Mouse (Mus musculus) ZHBTc4 (cell line): Measurements from ENCODE around the gene Tmco2.
"Not testable (repeated sequence)": the region's sequence is repeated elsewhere in the genome, so short reads cannot be mapped to it uniquely, and the experiment has no call there.

Experiments
- DNase-seq: peaks from one replicate; pipeline ENCODE4 v3.0.0-alpha.2; 2011; ENCODE audit warnings: low read depth, low spot score

The Tmco2 gene

DNA sequence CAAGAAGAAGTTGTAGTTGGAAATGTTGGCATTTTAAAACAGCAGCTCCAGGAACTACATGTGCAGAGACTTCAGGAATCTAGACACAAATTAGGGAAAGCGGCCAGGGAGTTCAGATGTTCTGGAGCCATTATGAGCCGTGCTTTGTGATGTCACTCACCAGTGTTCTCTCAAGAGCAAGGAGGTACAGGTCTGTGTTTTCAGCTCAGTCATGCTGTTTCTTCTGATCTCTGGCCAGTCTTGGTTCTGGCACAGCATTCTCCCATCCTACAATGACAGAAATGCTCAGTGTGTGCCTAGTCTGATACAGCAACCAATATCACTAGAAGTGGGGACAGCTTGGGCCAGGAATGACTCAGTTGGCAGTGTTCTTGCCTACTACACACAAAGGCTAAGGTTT, at the start of gene Tmco2:
Tmco2 (minus strand) TSS at position 101 of the 400 bp plus-strand sequence.
- no peak for DNase-seq

GRCm38 (mm10) chr4:121103304-121103703, 5.7 kb downstream of the Tmco2 start:
- DNase-seq = no peak

DNA sequence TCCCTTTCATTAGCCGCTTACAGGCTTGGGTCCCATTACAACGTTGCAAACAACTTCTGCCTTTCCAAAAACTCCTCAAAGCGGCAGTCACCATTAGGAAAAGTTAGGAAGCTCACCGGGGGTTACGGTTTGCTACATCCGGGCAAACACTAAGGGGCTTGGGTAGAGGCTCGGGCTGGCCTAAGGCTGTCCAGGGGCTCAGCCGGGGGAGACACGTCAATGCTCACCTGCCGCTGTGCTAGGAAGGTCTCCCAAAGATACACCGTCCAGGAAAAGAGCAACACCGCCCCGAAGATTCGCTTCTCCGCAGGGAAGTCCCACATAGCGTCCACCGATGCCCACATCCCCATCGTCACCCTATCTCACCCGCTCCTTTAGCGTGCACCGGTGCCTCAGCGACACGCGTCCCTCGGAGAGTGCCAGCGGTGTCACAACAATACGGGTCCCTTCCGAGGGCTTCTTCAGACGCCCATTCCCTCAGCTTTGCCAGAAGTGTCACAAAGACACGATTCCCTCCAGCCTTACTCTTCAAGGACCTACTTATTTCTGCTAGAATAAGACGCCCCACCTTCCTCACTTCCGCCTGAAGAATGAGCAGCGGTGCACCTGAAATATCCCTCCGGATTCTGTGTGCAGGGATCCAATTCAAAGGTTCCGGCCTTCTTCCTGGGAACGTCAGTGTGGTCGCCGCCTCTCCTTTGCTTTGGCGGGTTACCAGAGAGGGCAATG, 11.2 kb downstream of the Tmco2 start, which contains the start of gene Zmpste24:
Zmpste24 (minus strand) TSS at position 592 of the 729 bp plus-strand sequence.
- DNase-seq = peak; percentile 95

DNA sequence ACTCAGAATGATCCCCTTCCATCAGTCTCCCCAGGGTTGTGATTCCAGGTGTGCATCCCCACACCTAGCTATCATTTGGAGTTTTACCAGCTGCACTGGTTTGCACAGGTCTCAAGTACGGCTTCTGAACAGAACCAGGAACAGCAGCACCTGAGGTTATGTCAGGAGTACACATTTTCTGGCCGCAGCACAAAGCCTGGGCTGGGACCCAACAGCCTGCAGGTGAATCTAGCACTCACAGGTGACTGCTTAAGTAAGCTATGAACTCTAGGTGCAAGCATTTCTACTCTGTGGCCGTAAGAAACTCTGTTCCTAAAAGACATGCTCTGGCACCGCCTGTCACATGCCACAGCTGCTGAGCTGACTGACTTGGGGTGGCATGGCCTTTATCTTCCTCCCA, 18.8 kb downstream of the Tmco2 start:
- no peak for DNase-seq

GRCm38 (mm10) chr4:121088696-121089095, 20.3 kb downstream of the Tmco2 start:
- no peak for DNase-seq

GRCm38 (mm10) chr4:121084506-121084905, 24.5 kb downstream of the Tmco2 start:
- DNase-seq = no peak

DNA sequence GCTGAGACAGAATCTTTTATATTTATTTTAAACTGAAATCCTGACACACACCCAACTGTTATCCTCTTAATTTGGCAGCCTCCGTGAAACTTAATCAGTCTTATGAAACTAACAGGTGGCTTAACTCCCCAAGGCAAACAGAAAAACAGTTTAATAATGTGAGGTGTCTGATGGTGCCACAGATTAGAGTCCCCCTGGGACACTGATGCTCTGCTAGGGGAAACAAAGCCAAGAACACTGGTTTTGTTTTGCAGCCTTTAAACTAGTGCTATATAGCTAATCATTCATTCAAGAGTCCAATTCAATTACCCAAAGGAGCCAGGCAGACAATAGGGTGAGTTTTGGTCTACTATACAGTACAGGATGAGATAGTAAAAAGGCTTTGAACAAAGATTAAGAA, 28.6 kb downstream of the Tmco2 start:
- no peak for DNase-seq

GRCm38 (mm10) chr4:121077915-121078646, 30.9 kb downstream of the Tmco2 start:
- no peak for DNase-seq

DNA sequence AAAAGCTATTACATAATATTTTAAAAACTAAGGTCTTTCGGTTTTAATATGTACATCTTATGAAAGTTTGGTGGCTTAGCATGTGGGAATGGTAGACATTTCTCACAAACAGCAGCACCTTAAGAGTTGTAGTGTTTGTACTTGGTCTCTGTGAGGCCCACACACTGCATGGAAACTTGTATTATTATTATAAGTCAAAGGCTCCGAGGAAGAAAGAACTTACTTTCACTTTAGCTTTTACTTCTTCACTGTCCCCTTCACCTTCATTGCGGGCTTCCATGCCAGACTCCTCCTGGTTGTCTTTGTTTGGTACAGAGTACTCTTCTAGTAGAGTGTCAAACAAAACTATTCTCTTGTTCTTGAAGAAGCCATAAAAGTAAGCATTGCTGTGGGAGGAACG, 34.8 kb downstream of the Tmco2 start:
- DNase-seq = no peak

GRCm38 (mm10) chr4:121065336-121065735, 43.7 kb downstream of the Tmco2 start:
- DNase-seq = no peak

DNA sequence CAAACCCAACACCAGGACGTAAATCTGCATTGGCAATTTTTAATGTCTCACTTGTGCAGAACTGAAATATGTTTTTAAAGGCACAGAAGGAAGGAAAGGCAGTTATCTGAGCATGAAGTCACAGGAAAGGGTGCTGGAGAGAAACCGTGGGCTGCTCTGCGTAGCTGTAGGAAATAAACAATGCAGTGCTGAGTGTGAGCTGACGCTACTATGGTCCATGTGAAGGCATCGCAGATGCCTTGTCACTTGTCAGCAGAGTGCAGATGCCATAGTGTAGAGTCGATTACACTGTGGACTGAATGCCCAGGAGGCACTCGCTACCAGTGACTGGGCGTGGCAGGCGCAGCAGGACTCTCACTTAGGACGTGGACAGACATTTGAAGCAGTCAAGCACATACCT, 49.8 kb downstream of the Tmco2 start:
- not testable (repeated sequence) for DNase-seq

DNA sequence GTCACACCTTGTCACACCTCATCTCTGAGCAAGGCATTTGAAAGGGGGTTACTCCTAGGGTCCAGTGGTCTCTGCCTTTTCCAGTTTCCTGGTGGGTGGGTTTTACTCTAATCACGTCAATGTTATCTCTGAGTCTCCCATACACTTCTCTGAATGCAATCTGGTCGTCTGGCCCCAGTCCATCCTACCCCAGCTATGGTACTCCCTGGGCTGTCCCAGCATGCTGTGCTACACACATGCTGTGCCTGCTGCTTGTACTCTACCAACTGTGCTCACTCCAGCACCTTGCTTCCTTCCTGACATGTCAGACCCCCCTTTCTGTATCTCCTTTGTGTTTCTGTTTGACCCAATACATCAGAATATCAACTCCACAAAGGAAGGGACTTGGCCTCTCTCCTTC, 52.0 kb downstream of the Tmco2 start:
- DNase-seq = no peak

DNA sequence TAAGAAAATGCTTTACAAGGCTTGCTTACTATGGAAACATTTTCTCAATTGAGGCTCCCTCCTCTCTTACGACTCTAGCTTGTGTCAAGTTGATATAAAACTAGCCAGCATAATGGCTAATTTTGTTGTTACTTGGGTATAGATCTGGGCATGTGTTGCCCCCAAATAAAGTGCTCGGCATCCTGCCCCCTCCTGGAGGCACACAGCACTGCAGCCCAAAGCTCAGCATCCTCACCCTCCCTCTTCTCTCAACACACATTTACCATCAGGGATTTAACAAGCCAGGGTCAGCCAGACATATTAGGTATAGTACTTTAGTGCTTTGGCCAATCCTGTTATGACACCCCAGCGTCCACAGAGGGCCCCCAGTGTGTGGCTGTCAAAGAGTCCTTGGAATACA, 52.7 kb downstream of the Tmco2 start:
- DNase-seq = peak; percentile 31
